Comparison of ENCODE assay signal across 21 mouse cellular contexts in genomic region chr9:85743358-85743757, GRCm38 (mm10). TPM values are rescaled to one million over a fixed set of nuclear protein-coding genes. Genes with fewer than 3 reads are reported as not detected.
A peak's percentile ranks its signal among the peaks of the same experiment; 100 is the strongest.
DNase-seq lines count a peak whose midpoint lies in the region; ATAC-seq lines count a peak whose summit lies in the region.
"Had no signal": no experiment of that assay in that cellular context is flagged by ENCODE, and none has a peak within 500 bp of the region (broad histone marks: within the 10 kb centered on the region; RNA-seq: fewer than 3 reads in every experiment).

No protein-coding gene starts in this region.

- WGBS in neural tube, embryonic 15.5 days = 90% methylated on average over 11 of the region's 11 CpGs

- H3K27ac ChIP-seq in neural tube, embryonic 15.5 days (replicated peaks) = no peak overlapping the region
- H3K27ac ChIP-seq: embryonic facial prominence, embryonic 13.5 days; gastrocnemius, adult 2 months; hindbrain, embryonic 10.5 days; hindbrain, embryonic 14.5 days; intestine, embryonic 15.5 days had no signal

- H3K9me3 ChIP-seq in neural tube, embryonic 15.5 days (replicated peaks) = no peaks in the 10 kb centered on the region
- H3K9me3 ChIP-seq: embryonic facial prominence, embryonic 13.5 days; heart, embryonic 12.5 days; hindbrain, embryonic 10.5 days; intestine, embryonic 15.5 days had no signal

- H3K4me2 ChIP-seq in neural tube, embryonic 15.5 days = no peak overlapping the region
- H3K4me2 ChIP-seq: embryonic facial prominence, embryonic 13.5 days; heart, embryonic 12.5 days; hindbrain, embryonic 14.5 days; intestine, embryonic 15.5 days had no signal

- DNase-seq in cerebellum, postnatal 4 days (ENCODE audit: low spot score in 2 of 2) = no peak
- peak; percentile 70 for DNase-seq in cerebellum, adult 11-12 months
- peak; percentile 75 for DNase-seq in cerebellum, adult 9-10 months
- peak; percentile 67 to 80 for DNase-seq in cerebellum, postnatal 25 days
- no peak for DNase-seq in thymus, adult 18-20 months
- DNase-seq: adrenal gland, postnatal 25 days; B cell, adult 2 months; gastrocnemius, adult 2 months; gastrocnemius, postnatal 25 days; kidney, adult 8-10 months had no signal

- peaks cover 19% of the 10 kb centered on the region for H3K36me3 ChIP-seq in neural tube, embryonic 15.5 days
- H3K36me3 ChIP-seq: intestine, embryonic 15.5 days had no signal

- no peaks in the 10 kb centered on the region for H3K27me3 ChIP-seq in neural tube, embryonic 15.5 days (replicated peaks)
- H3K27me3 ChIP-seq: embryonic facial prominence, embryonic 13.5 days; heart, embryonic 12.5 days; intestine, embryonic 15.5 days had no signal

- ATAC-seq in cerebellum, adult (ENCODE audit: insufficient number of reproducible peaks, low FRiP score, low TSS enrichment) = peak; percentile 90
- no peak for ATAC-seq in neural tube, embryonic 15.5 days (ENCODE audit: low FRiP score)
- no peak for ATAC-seq in erythroid progenitor cell, adult 5-6 weeks (replicated peaks; ENCODE audit: low FRiP score, poor library complexity, severe bottlenecking)
- ATAC-seq: activated CD4-positive, CD25-positive, alpha-beta regulatory T cell, adult 4 months; CD4-positive, CD25-positive, alpha-beta regulatory T cell, adult 4 months; forebrain, embryonic 14.5 days; intestine, embryonic 15.5 days had no signal

- no peak overlapping the region for H3K4me3 ChIP-seq in neural tube, embryonic 15.5 days (replicated peaks)
- H3K4me3 ChIP-seq: embryonic facial prominence, embryonic 13.5 days; gastrocnemius, adult 2 months; heart, embryonic 12.5 days; hindbrain, embryonic 10.5 days; intestine, embryonic 15.5 days had no signal

- peaks cover 18% of the 10 kb centered on the region for H3K4me1 ChIP-seq in neural tube, embryonic 15.5 days

- H3K9ac ChIP-seq in neural tube, embryonic 15.5 days (replicated peaks) = no peak overlapping the region
- H3K9ac ChIP-seq: embryonic facial prominence, embryonic 13.5 days; heart, embryonic 12.5 days; hindbrain, embryonic 14.5 days; intestine, embryonic 15.5 days had no signal

RNA-seq across cellular contexts. Expression of gene Ibtk, which starts 5.8 kb away (rescaled TPM):
- 22.5 and 26.1 TPM in 2 replicates for polyA plus RNA-seq in neural tube, embryonic 15.5 days (2015; fragmentation: Nextera tagmentation; extraction: Ambion mirVana)
- total RNA-seq in erythroid progenitor cell, adult 5-6 weeks (2015; ENCODE audit: low replicate concordance) = 60.9 and 66.7 TPM in 2 replicates
- total RNA-seq in erythroid progenitor cell, adult 5-6 weeks (2017; ENCODE audit: low replicate concordance) = 132 and 138 TPM in 2 replicates

Comparison
In these comparisons a context has a peak if more than half of its experiments do, and no peak if none do; other contexts are left out.
1. DNase-seq: peak in cerebellum, adult 11-12 months (single experiment), cerebellum, adult 9-10 months (single experiment) and cerebellum, postnatal 25 days (2 of 2); none in cerebellum, postnatal 4 days (0 of 2) and thymus, adult 18-20 months (0 of 2).